Mouse (Mus musculus) erythroblast, embryonic 14.5 days (primary cell): ENCODE data around the gene Apoa4.

Experiments
- GATA1 ChIP-seq: IDR thresholded peaks from 2 replicates; pipeline ENCODE4 v1.6.1; 2012; ENCODE audit warnings: low read length, inconsistent platforms, mixed read lengths
- TAL1 ChIP-seq: IDR thresholded peaks from 3 replicates; pipeline ENCODE4 v1.6.1; 2012; ENCODE audit warnings: low read length, inconsistent platforms, mixed read lengths

DNA sequence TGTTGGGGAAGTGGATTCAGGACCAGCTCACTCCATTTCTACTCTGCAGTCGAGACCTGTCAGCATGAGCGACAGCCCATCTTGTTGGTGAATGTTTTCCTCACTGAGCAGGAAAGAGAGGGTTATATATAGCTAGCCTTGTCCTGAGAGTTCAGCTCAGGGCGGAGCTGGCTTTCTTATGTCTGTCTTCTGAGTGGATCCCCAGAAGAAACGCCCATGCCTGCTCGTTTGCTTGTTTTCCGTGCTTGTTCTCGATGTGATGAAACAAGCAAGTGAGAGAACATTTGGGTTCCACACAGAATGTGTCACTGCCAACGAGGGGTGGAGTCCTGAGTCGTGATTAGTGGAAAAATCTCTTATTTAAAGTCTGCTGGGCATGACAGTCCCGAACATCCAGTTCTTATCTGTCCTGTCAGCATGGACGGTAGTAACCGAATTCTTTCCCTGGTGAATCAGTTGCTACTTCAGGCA is 43.8 kb upstream of the Apoa4 start:
- no peak for TF ChIP-seq TAL1
- no peak for TF ChIP-seq GATA1
